Mouse (Mus musculus): ENCODE data around the gene Ubtf.
A peak's percentile ranks its signal among the peaks of the same experiment; 100 is the strongest.
"Not testable (repeated sequence)": the region's sequence is repeated elsewhere in the genome, so short reads cannot be mapped to it uniquely, and the experiment has no call there.

Gene Ubtf

DNA sequence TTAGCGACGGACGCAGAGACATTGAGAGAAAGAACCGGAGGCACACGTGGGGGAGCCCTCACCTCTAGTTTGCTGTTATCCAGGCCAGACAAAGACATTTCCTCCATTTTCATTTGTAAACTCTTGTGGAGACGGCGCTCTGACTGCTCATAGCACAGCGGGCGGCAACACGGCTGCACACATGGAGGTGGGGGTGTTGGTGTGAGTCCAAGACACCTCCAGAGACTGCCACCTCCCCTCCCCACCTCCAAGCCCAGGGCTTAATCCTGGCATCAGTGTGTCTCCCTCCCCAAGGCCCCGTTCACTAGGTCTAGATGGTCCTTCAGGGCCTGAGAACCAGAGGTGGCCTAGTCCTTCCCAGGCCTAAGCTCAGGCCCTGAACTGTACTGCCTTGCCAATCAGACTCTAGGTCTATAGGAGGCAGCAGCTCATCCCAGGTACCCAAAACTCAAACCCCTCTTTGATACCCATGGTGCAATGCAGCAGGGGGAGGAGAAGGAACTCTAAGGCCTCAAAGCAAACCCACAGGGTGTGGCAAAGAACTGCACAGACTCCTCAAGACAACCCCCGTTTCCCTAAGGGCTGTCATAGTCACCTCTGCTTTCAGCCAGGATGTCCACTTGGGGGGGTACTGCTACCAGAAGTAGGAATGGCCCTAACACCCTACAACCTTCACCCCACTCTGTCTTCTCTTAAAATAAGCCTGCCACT lies 24.5 kb downstream of the Ubtf start:
- peak; percentile 29 for DNase-seq (ENCODE audit: low spot score)

DNA sequence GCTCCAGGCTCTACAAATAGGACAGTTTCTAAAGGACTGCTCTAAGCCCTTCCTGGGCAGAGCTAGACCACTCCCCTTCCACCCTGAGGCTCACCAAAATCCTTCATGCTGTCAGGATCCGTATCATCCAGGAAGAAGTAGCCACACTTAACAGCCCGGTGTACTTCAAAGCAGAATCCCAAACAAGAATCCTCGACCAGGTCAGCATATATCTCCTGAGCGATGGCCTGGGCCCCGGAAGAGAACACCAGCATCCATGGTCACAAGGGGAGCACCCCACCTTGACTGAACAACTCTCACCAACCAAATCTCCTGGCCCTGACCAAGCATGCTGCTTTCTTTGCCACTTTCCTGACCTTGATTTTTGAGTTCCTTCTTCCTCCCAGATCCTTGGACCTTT lies 25.1 kb downstream of the Ubtf start:
- DNase-seq (ENCODE audit: low spot score), result no peak

DNA sequence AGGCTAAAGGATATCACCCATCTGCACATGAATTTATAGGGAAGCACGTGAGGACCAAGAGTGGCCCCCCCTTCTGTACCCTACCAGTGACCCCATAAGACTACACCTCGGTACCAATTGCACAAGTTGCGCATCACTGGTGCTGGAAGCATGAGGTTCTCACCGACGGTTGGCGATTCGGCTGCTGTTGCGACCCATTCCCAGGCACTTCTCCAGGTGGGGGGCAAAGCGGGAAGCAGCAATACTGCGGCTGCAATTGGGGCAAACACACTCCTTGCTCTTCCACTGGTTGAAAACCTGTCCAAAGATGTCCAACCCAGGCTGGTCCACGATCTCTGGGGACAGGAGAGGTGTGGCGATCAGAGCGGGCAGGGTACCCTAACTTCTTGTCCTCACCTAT lies 25.6 kb downstream of the Ubtf start:
- DNase-seq (ENCODE audit: low spot score), result no peak

GRCm38 (mm10) chr11:102291051-102291535 lies 28.4 kb downstream of the Ubtf start:
- no peak for DNase-seq (ENCODE audit: low spot score)

DNA sequence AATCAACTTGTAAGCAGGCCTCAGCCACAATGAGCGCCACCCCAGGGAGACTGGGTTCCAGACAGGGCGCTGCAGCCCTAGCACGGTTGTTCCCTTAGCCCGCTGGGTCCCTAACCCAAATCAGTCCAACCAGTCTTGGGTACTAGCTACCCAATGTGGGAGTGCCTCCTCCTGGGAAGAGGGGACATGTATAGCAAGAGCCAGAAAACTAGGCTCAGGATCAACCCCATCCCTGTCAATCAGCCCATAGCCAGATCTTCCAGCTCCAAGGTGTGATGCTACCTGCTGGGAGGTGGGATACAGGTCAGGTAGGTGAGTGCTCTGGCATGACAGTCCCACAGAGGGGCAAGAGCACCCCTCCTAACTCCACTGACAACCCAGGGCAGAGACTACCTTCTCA lies 29.4 kb downstream of the Ubtf start:
- DNase-seq (ENCODE audit: low spot score), result no peak

GRCm38 (mm10) chr11:102289511-102290100 lies 29.9 kb downstream of the Ubtf start:
- no peak for DNase-seq (ENCODE audit: low spot score)

GRCm38 (mm10) chr11:102288913-102289312 lies 30.6 kb downstream of the Ubtf start:
- no peak for DNase-seq (ENCODE audit: low spot score)

DNA sequence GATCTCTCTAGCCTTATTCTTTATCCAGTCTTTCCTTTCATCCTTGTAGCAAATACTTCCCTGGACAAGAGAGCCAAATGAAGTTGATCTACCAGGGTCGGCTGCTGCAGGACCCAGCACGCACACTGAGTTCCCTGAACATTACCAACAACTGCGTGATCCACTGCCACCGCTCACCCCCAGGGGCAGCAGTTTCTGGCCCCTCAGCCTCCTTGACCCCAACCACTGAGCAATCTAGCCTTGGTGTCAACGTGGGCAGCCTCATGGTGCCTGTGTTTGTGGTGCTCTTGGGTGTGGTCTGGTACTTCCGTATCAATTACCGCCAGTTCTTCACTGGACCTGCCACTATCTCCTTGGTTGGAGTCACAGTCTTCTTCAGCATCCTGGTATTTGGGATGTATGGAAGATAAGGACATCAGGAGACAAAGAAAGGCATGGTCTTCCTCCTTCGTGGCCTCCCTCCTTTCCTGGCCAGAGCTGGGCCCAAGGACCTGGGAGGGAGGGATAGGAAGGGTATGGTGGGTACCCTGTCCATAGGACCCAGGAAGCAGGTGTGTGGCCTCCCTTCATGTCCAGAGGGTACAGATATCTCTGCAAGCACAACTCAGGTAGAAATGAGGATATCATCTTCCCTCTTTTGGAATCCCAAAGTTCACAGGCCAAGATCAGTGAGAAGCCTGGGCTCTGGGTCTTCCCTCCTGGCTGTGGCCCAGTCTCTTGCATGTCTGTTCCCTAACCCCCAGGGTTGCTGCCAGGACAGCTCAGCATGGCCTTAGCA lies 31.3 kb downstream of the Ubtf start:
- DNase-seq (ENCODE audit: low spot score), result no peak

DNA sequence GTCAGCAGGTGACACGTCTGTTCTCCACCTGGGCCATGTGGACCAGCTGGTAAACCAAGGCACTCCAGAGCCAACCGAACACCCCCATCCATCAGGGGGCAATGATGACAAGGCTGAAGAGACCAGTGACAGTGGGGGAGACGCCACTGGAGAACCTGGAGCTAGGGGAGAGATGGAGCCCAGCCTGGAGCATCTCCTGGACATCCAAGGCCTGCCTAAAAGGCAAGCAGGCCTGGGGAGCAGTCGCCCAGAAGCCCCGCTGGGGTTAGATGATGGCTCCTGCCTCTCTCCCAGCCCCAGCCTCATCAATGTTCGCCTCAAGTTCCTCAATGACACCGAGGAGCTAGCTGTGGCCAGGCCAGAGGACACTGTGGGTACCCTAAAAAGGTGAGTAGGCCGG lies 32.1 kb downstream of the Ubtf start:
- no peak for DNase-seq (ENCODE audit: low spot score)

- peak; percentile 32 for DNase-seq (ENCODE audit: low spot score)
Measured at GRCm38 (mm10) chr11:102285095-102285834, 34.3 kb downstream of the Ubtf start.

DNA sequence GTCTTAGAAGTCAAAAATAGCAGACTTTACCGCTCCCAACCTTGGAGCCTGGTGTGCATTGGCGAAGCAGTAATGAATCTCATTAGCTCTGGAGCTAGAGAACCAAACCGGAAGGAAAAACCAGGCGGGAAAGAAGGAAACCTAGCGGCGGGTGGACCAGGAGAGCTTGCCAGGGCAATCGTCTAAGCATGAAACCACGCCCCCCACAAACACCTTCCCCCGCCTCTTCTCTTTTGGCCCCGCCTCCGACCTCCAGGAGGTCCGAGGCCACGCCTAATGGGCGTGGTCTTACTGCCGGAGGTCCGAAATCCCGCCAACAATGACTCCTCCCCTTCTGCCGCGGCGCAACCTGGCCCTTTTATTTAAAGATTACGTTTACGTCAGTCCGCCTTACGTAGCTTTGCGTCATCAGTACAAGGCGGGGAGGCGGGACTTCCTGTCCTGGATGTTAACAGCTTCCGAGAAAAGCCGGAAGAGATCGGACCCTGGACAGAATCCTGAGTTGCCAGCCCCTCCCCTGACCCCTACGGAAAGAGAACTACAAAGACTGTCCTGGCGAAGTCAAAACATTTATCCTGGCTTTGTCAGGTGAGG lies 34.9 kb downstream of the Ubtf start, which contains the start of gene Tmub2:
Gene Tmub2 (plus strand): TSS at position 431 of the 594 bp plus-strand sequence.
- peak; percentile 100 for DNase-seq (ENCODE audit: low spot score)

GRCm38 (mm10) chr11:102283922-102284321 lies 35.6 kb downstream of the Ubtf start:
- DNase-seq (ENCODE audit: low spot score), result no peak

- not testable (repeated sequence) for DNase-seq (ENCODE audit: low spot score)
Measured at GRCm38 (mm10) chr11:102280267-102280666, 39.3 kb downstream of the Ubtf start.

- no peak for DNase-seq (ENCODE audit: low spot score)
Measured at GRCm38 (mm10) chr11:102279595-102279994, 39.9 kb downstream of the Ubtf start.

- DNase-seq (ENCODE audit: low spot score), result no peak
Measured at GRCm38 (mm10) chr11:102277754-102278153, 41.8 kb downstream of the Ubtf start.

- DNase-seq (ENCODE audit: low spot score), result peak; percentile 71
Measured at GRCm38 (mm10) chr11:102276411-102276915, 43.1 kb downstream of the Ubtf start.

GRCm38 (mm10) chr11:102268520-102269244 lies 50.9 kb downstream of the Ubtf start, which contains the start of gene Asb16:
TSS of gene Asb16 (plus strand) at chr11:102268743.
- no peak for DNase-seq (ENCODE audit: low spot score)

DNA sequence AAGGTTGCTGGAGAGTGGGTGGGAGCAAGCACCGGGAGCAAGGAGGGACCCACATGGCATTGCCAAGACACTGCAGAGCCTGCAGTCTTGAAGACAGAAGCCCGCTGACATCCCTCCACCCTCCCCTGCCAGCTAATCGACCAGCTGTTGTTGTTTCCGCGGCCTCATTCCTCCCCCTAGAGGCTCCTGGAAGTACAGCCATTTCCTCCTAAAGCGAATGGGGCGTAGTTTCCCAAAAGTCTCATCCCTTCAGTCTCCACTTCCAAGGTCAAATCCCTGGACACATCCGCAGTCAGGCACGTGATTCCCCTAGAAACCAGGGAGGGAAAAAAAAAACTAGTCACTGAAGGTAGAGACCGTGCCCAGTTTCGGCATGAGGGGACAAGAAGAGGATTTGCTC lies 52.1 kb downstream of the Ubtf start:
- DNase-seq (ENCODE audit: low spot score), result peak; percentile 89

- no peak for DNase-seq (ENCODE audit: low spot score)
Measured at GRCm38 (mm10) chr11:102266631-102267355, 52.7 kb downstream of the Ubtf start.

GRCm38 (mm10) chr11:102265816-102266215 lies 53.7 kb downstream of the Ubtf start:
- DNase-seq (ENCODE audit: low spot score), result no peak

Data from retina, embryonic 14.5 days (tissue).